Mouse (Mus musculus) myocyte (in vitro differentiated cells): Measurements from ENCODE around the gene Dek.

Source experiments
- CEBPB ChIP-seq: IDR thresholded peaks from 2 replicates; pipeline ENCODE4 v1.6.1; 2011; ENCODE audit warnings: mild to moderate bottlenecking, moderate library complexity; ENCODE audit not compliant: poor library complexity, insufficient read depth, severe bottlenecking
- E2F4 ChIP-seq: IDR thresholded peaks from one replicate; pipeline ENCODE4 v1.6.1; 2011; ENCODE audit warnings: mild to moderate bottlenecking, control low read depth, moderate library complexity; ENCODE audit not compliant: insufficient read depth
- MAX ChIP-seq: IDR thresholded peaks from one replicate; pipeline ENCODE4 v1.6.1; 2011; ENCODE audit warnings: low read depth, mild to moderate bottlenecking, control low read depth
- MYOD1 ChIP-seq, 3 experiments: IDR thresholded peaks; one replicate each; pipeline ENCODE4 v1.6.1; 2011; ENCODE audit warnings: control low read depth in 2 of 3, low read depth in 2 of 3, mild to moderate bottlenecking in 2 of 3, moderate library complexity in 1 of 3; ENCODE audit not compliant: insufficient read length in 2 of 3, control insufficient read depth in 1 of 3
- MYOG ChIP-seq, 3 experiments: IDR thresholded peaks; one replicate each; pipeline ENCODE4 v1.6.1; 2011; ENCODE audit warnings: control low read depth in 2 of 3, low read depth in 2 of 3, mild to moderate bottlenecking in 2 of 3; ENCODE audit not compliant: insufficient read length in 2 of 3, control insufficient read depth in 1 of 3, insufficient read depth in 1 of 3
- POLR2A ChIP-seq: IDR thresholded peaks from one replicate; pipeline ENCODE4 v1.6.1; 2011; ENCODE audit warnings: low read depth, mild to moderate bottlenecking, control low read depth, moderate library complexity; ENCODE audit not compliant: insufficient read length
- POLR2AphosphoS2 ChIP-seq: IDR thresholded peaks from one replicate; pipeline ENCODE4 v1.6.1; 2011; ENCODE audit warnings: low read depth, control low read depth; ENCODE audit not compliant: insufficient read length
- SRF ChIP-seq: IDR thresholded peaks from one replicate; pipeline ENCODE4 v1.6.1; 2011; ENCODE audit warnings: low read depth; ENCODE audit not compliant: control insufficient read depth, insufficient read length
- TCF12 ChIP-seq: IDR thresholded peaks from one replicate; pipeline ENCODE4 v1.6.1; 2011; ENCODE audit warnings: mild to moderate bottlenecking, control low read depth; ENCODE audit not compliant: poor library complexity, insufficient read depth, severe bottlenecking
- TCF3 ChIP-seq: IDR thresholded peaks from one replicate; pipeline ENCODE4 v1.6.1; 2011; ENCODE audit warnings: low read depth, control low read depth; ENCODE audit not compliant: insufficient read length
- USF1 ChIP-seq: IDR thresholded peaks from one replicate; pipeline ENCODE4 v1.6.1; 2011; ENCODE audit warnings: low read depth, mild to moderate bottlenecking, control low read depth, moderate library complexity

DNA sequence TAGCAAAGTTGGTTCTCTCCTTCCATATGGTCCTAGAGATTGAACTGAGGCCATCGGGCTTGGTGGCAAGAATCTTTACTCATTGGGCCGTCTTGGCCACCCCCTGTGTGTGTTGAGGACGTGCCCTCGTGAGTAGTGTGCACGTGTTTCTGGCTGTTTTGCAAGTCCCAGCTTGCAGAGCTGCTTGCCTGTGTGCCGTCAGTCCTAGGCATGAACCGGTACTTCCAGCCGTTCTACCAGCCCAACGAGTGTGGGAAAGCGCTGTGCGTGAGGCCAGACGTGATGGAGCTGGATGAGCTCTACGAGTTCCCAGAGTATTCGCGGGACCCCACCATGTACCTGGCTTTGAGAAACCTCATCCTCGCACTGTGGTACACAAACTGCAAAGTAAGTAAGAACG is 43.2 kb downstream of the Dek start:
- TF ChIP-seq POLR2A (no peak), TCF12 (no peak), MYOG (IDR thresholded peaks at IDR 0.05; ENCODE audit: control insufficient read depth in 1 of 3, insufficient read depth in 1 of 3, insufficient read length in 2 of 3, low read depth in 2 of 3) (no peak), CEBPB (no peak), SRF (no peak), MYOD1 (IDR thresholded peaks at IDR 0.05; ENCODE audit: control insufficient read depth in 1 of 3, insufficient read length in 2 of 3, low read depth in 2 of 3) (no peak), E2F4 (no peak), POLR2AphosphoS2 (no peak), MAX (no peak), USF1 (no peak), TCF3 (no peak)
